Mouse (Mus musculus) kidney, embryonic 16.5 days (tissue): ENCODE data around the gene Chd3. TPM values are rescaled to one million over a fixed set of nuclear protein-coding genes. Genes with fewer than 3 reads are reported as not detected.
A peak's percentile ranks its signal among the peaks of the same experiment; 100 is the strongest.
"Not testable (repeated sequence)": the region's sequence is repeated elsewhere in the genome, so short reads cannot be mapped to it uniquely, and the experiment has no call there.

ENCODE experiments used
- ATAC-seq: fragments of 200-750 bp; cut with Nextera tagmentation; 2 replicates; pipeline ENCODE4 v1.8.0; 2017; ENCODE audit warnings: moderate TSS enrichment; ENCODE audit not compliant: low FRiP score, low TSS enrichment
- H3K27ac ChIP-seq: fragments of 300-500 bp; sonication (generic); 2 replicates; pipeline ENCODE4 v1.5.1; 2014; ENCODE audit warnings: low read length
- H3K27me3 ChIP-seq: fragments of 300-500 bp; sonication (generic); 2 replicates; pipeline ENCODE4 v1.6.1; 2014; ENCODE audit warnings: low read length, control low read depth, mixed read lengths; ENCODE audit not compliant: insufficient read depth
- H3K36me3 ChIP-seq: fragments of 300-500 bp; sonication (generic); 2 replicates; pipeline ENCODE4 v1.6.1; 2014; ENCODE audit warnings: low read length, control low read depth, mixed read lengths; ENCODE audit not compliant: insufficient read depth
- H3K4me1 ChIP-seq: fragments of 300-500 bp; sonication (generic); 2 replicates; pipeline ENCODE4 v1.6.1; 2014; ENCODE audit warnings: low read length, control low read depth, mixed read lengths; ENCODE audit not compliant: insufficient read depth
- H3K4me2 ChIP-seq: fragments of 300-500 bp; sonication (generic); replicated peaks from 2 replicates; pipeline ENCODE4 v1.6.1; 2014; ENCODE audit warnings: low read depth, low read length
- H3K4me3 ChIP-seq: fragments of 300-500 bp; sonication (generic); 2 replicates; pipeline ENCODE4 v1.5.1; 2014; ENCODE audit warnings: mild to moderate bottlenecking, low read length
- H3K9ac ChIP-seq: fragments of 300-500 bp; sonication (generic); replicated peaks from 2 replicates; pipeline ENCODE4 v1.6.1; 2014; ENCODE audit warnings: low read length
- H3K9me3 ChIP-seq: fragments of 300-500 bp; sonication (generic); 2 replicates; pipeline ENCODE4 v1.6.1; 2016; ENCODE audit warnings: low read length, control low read depth
- WGBS: fragments of 180-500 bp; shearing (Covaris S2); extraction: QIAGEN DNeasy Blood & Tissue Kit; methylation state at CpG from one replicate; pipeline ENCODE4 v1.1.7; 2014; 5-methylcytosine and 5-hydroxymethylcytosine counted together
- polyA plus RNA-seq: library from polyadenylated mRNA; unstranded; fragments of >200 nt; fragmentation: Nextera tagmentation; extraction: Ambion mirVana; gene quantifications from 2 replicates; pipeline ENCODE4 v1.2.1, GENCODE M21; 2015

The Chd3 gene
- polyA plus RNA-seq, 1 experiment from 2014 or later = 58.6 TPM

GRCm38 (mm10) chr11:69399201-69400082 lies 30.2 kb upstream of the Chd3 start:
- Histone ChIP-seq H3K36me3 (peaks cover 41% of the 10 kb centered on the region), H3K4me2 (peak overlapping the region; percentile 35), H3K9me3 (no peaks in the 10 kb centered on the region), H3K4me1 (peaks cover 40% of the 10 kb centered on the region), H3K27ac (no peak overlapping the region), H3K4me3 (peak overlapping the region; percentile 15; the same call in 1 of the 2 replicates), H3K9ac (peak overlapping the region; percentile 41; the same call in 1 of the 2 replicates), H3K27me3 (no peaks in the 10 kb centered on the region)
- 34% methylated on average over 66 of the region's 66 CpGs for WGBS
- ATAC-seq = no peak

- H3K27ac ChIP-seq = no peak overlapping the region
- H3K9ac ChIP-seq = peak overlapping the region; percentile 98; the same call in 1 of the 2 replicates
- peaks cover 43% of the 10 kb centered on the region for H3K4me1 ChIP-seq
- H3K27me3 ChIP-seq = no peaks in the 10 kb centered on the region
- peak overlapping the region; percentile 80 for H3K4me2 ChIP-seq
- H3K36me3 ChIP-seq = peaks cover 33% of the 10 kb centered on the region
- no peak for ATAC-seq
- 40% methylated on average over 21 of the region's 21 CpGs for WGBS
- H3K9me3 ChIP-seq = no peaks in the 10 kb centered on the region
- H3K4me3 ChIP-seq = peak overlapping the region; percentile 82; the same call in 1 of the 2 replicates
Observed at GRCm38 (mm10) chr11:69398486-69399200, 29.4 kb upstream of the Chd3 start.

DNA sequence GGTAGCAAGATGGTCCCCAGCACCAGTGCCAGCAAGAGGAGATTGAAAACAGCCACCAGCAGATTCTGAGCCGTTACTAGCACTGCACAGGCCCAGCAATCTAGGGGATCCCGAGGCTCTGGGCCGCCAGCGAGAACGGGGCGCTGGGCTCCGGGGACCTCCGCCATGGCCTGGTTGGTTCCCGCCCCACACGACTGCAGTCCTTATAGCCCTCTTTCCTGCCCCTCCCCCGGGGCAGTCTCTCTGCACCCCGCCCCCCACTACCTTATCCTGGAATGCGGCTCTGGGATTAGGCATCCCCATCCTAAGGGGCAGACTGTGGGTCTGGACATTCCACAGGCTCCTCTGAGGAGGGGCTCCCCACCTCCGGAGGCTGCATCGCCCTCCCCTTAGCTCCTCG lies 28.9 kb upstream of the Chd3 start, which contains the start of gene Tmem88:
Gene Tmem88 (minus strand): TSS at position 176 of the 400 bp plus-strand sequence.
- peak within 1 kb of the TSS; percentile 82 for H3K4me3 ChIP-seq
- peaks cover 43% of the 10 kb centered on the region for H3K4me1 ChIP-seq
- peak within 1 kb of the TSS; percentile 98 for H3K9ac ChIP-seq
- H3K27me3 ChIP-seq = no peaks in the 10 kb centered on the region
- WGBS = 10% methylated on average over 16 of the region's 16 CpGs
- ATAC-seq = no peak
- peaks cover 28% of the 10 kb centered on the region for H3K36me3 ChIP-seq
- peak within 1 kb of the TSS; percentile 99 for H3K27ac ChIP-seq
- peak within 1 kb of the TSS; percentile 80 for H3K4me2 ChIP-seq
- H3K9me3 ChIP-seq = no peaks in the 10 kb centered on the region

GRCm38 (mm10) chr11:69397581-69398057 lies 28.4 kb upstream of the Chd3 start:
- Histone ChIP-seq H3K36me3 (peaks cover 28% of the 10 kb centered on the region), H3K4me3 (peak overlapping the region; percentile 82), H3K4me1 (peaks cover 43% of the 10 kb centered on the region), H3K4me2 (peak overlapping the region; percentile 80), H3K9ac (peak overlapping the region; percentile 98), H3K9me3 (no peaks in the 10 kb centered on the region), H3K27ac (peak overlapping the region; percentile 99), H3K27me3 (no peaks in the 10 kb centered on the region)
- ATAC-seq = no peak
- 17% methylated on average over 24 of the region's 24 CpGs for WGBS

- Histone ChIP-seq H3K4me1 (peaks cover 43% of the 10 kb centered on the region), H3K27me3 (no peaks in the 10 kb centered on the region), H3K9me3 (no peaks in the 10 kb centered on the region), H3K4me2 (peak overlapping the region; percentile 80), H3K9ac (peak overlapping the region; percentile 98), H3K27ac (peak overlapping the region; percentile 99), H3K36me3 (peaks cover 24% of the 10 kb centered on the region), H3K4me3 (peak overlapping the region; percentile 82)
- ATAC-seq = no peak
- WGBS = 28% methylated on average over 11 of the region's 11 CpGs
Observed at GRCm38 (mm10) chr11:69396772-69397171, 27.6 kb upstream of the Chd3 start.

- ATAC-seq = peak; percentile 88
- peaks cover 16% of the 10 kb centered on the region for H3K36me3 ChIP-seq
- peak overlapping the region; percentile 99 for H3K27ac ChIP-seq
- peak overlapping the region; percentile 82 for H3K4me3 ChIP-seq
- no peaks in the 10 kb centered on the region for H3K27me3 ChIP-seq
- WGBS = under 1% methylated on average over 48 of the region's 48 CpGs
- H3K9me3 ChIP-seq = no peaks in the 10 kb centered on the region
- H3K4me1 ChIP-seq = peaks cover 43% of the 10 kb centered on the region
- H3K9ac ChIP-seq = peak overlapping the region; percentile 98
- H3K4me2 ChIP-seq = peak overlapping the region; percentile 80
Observed at GRCm38 (mm10) chr11:69395634-69396373, 26.6 kb upstream of the Chd3 start.

- WGBS = under 1% methylated on average over 19 of the region's 24 CpGs
- not testable (repeated sequence) for H3K9me3 ChIP-seq, H3K27me3 ChIP-seq
- Histone ChIP-seq H3K4me2 (peak within 1 kb of the TSS; percentile 80), H3K4me3 (peak within 1 kb of the TSS; percentile 82), H3K36me3 (peaks cover 10% of the 10 kb centered on the region), H3K27ac (peak within 1 kb of the TSS; percentile 99), H3K4me1 (peaks cover 43% of the 10 kb centered on the region), H3K9ac (peak within 1 kb of the TSS; percentile 98)
- ATAC-seq = peak; percentile 70
Observed at GRCm38 (mm10) chr11:69395235-69395633, 26.0 kb upstream of the Chd3 start, which contains the start of the genes Naa38 and Cyb5d1. Naa38 (plus strand) TSS chr11:69395487. Cyb5d1 (minus strand) TSS chr11:69395631.

DNA sequence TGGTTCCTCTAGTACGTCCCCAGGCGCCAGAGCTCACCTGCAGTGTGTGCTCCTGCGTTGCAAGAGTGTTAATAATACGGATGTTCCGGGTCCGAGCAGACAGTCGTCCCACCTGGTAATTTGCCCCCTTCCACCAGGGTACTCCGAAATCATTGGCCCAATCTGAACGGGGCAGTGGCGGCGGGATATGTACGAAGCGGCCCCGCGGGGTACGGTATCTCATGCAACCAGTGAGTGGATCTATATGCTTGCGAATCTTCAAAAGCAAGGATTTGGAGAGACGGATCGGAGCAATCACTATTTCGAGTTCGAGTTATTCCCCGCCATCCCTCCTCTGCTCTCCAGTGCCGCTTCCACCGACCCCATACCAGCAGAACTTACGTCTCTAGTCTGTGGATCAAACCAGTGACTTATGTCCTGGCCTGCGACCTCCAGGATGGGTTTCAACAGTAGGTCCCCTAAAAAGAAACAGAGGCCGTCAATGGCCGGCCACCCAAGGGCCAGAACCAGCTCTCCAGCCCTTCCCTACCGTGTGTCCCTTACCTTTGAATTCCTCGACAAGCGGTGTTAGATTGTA lies 25.5 kb upstream of the Chd3 start:
- peak overlapping the region; percentile 83 for H3K9ac ChIP-seq
- H3K36me3 ChIP-seq, H3K9me3 ChIP-seq, H3K27me3 ChIP-seq: not testable (repeated sequence)
- WGBS = under 1% methylated on average over 31 of the region's 31 CpGs
- H3K4me2 ChIP-seq = peak overlapping the region; percentile 80
- peak overlapping the region; percentile 82 for H3K4me3 ChIP-seq
- ATAC-seq = peak; percentile 4; the same call in 1 of the 2 replicates
- peak overlapping the region; percentile 99 for H3K27ac ChIP-seq
- peaks cover 41% of the 10 kb centered on the region for H3K4me1 ChIP-seq
